Mouse (Mus musculus) spleen, adult 2 months (tissue): Measurements from ENCODE around the gene Noxo1.

Experiments
- CTCF ChIP-seq: fragments of 200-500 bp; IDR thresholded peaks from 2 replicates; pipeline ENCODE4 v1.5.1; 2011; ENCODE audit warnings: mild to moderate bottlenecking, inconsistent platforms; ENCODE audit not compliant: insufficient read depth, insufficient read length, insufficient replicate concordance; ENCODE audit errors: extremely low read depth
- POLR2A ChIP-seq: fragments of 200-500 bp; IDR thresholded peaks from 2 replicates; pipeline ENCODE4 v1.6.1; 2011; ENCODE audit warnings: low read depth, low read length, inconsistent platforms

- TF ChIP-seq POLR2A (no peak), CTCF (no peak)
Observed at GRCm38 (mm10) chr17:24746986-24747385, 51.0 kb downstream of the Noxo1 start.
